Mouse (Mus musculus) large intestine, adult 2 months (tissue): Measurements from ENCODE around the gene Dab2. TPM values are rescaled to one million over a fixed set of nuclear protein-coding genes. Genes with fewer than 3 reads are reported as not detected.

Experiments
- DNase-seq: peaks from one replicate; pipeline ENCODE4 v3.0.0-alpha.2; 2012; ENCODE audit warnings: low read depth, low spot score
- WGBS: fragments of 180-500 bp; shearing (Covaris S2); methylation state at CpG from one replicate; pipeline ENCODE4 v1.1.7; 2018; 5-methylcytosine and 5-hydroxymethylcytosine counted together
- polyA plus RNA-seq: library from polyadenylated mRNA; depleted of rRNA; stranded (reverse); fragments of >200 nt; gene quantifications from 2 replicates; pipeline ENCODE4 v1.2.3, GENCODE M21; 2012; rRNA removed

The Dab2 gene
- polyA plus RNA-seq: 4.2 and 7.2 TPM in 2 replicates

- WGBS: 90% methylated on average over 3 of the region's 3 CpGs
- DNase-seq: no peak
These were observed at the start of gene Dab2 for GRCm38 (mm10) chr15:6299554-6299953. Gene Dab2 (plus strand): TSS chr15:6299788.

- no peak for DNase-seq
- WGBS: 85% methylated on average over 2 of the region's 2 CpGs
These were observed 46.1 kb upstream of the Dab2 start for GRCm38 (mm10) chr15:6253471-6253870.

GRCm38 (mm10) chr15:6254383-6254782, 45.2 kb upstream of the Dab2 start:
- no peak for DNase-seq
- 44% methylated on average over 2 of the region's 2 CpGs for WGBS

- DNase-seq: no peak
- WGBS: 81% methylated on average over 2 of the region's 2 CpGs
These were observed 42.5 kb upstream of the Dab2 start for GRCm38 (mm10) chr15:6257049-6257448.

- 35% methylated on average over 3 of the region's 3 CpGs for WGBS
- no peak for DNase-seq
These were observed 39.4 kb upstream of the Dab2 start for GRCm38 (mm10) chr15:6259957-6260740.

- no peak for DNase-seq
- WGBS: 43% methylated on average over 6 of the region's 6 CpGs
These were observed 38.7 kb upstream of the Dab2 start for GRCm38 (mm10) chr15:6260741-6261430.

GRCm38 (mm10) chr15:6267147-6267758, 32.3 kb upstream of the Dab2 start:
- no peak for DNase-seq
- WGBS: 25% methylated on average over 3 of the region's 3 CpGs

- no peak for DNase-seq
- 19% methylated on average over 11 of the region's 11 CpGs for WGBS
These were observed 20.8 kb upstream of the Dab2 start for GRCm38 (mm10) chr15:6278606-6279468.

GRCm38 (mm10) chr15:6280021-6280451, 19.6 kb upstream of the Dab2 start:
- WGBS: 78% methylated on average over 4 of the region's 4 CpGs
- DNase-seq: no peak

GRCm38 (mm10) chr15:6283249-6283648, 16.3 kb upstream of the Dab2 start:
- WGBS: 87% methylated on average over 9 of the region's 9 CpGs
- no peak for DNase-seq

GRCm38 (mm10) chr15:6296071-6296470, 3.5 kb upstream of the Dab2 start:
- 37% methylated on average over 2 of the region's 2 CpGs for WGBS

GRCm38 (mm10) chr15:6298726-6299125, 862 bp upstream of the Dab2 start:
- WGBS: 78% methylated on average over 3 of the region's 3 CpGs
- no peak for DNase-seq

More at GRCm38 (mm10) chr15:6296071-6296470, 3.5 kb upstream of the Dab2 start:
- DNase-seq: no peak

- no peak for DNase-seq
- WGBS: 78% methylated on average over 4 of the region's 4 CpGs
These were observed 2.6 kb downstream of the Dab2 start for GRCm38 (mm10) chr15:6302219-6302618.

- 83% methylated on average over 2 of the region's 2 CpGs for WGBS
- no peak for DNase-seq
These were observed 4.2 kb downstream of the Dab2 start for GRCm38 (mm10) chr15:6303822-6304221.

GRCm38 (mm10) chr15:6309633-6310032, 10.0 kb downstream of the Dab2 start:
- whole genome bisulfite sequencing: 49% methylated on average over 3 of the region's 3 CpGs

GRCm38 (mm10) chr15:6310417-6310816, 10.8 kb downstream of the Dab2 start:
- 79% methylated on average over 4 of the region's 4 CpGs for WGBS
- no peak for DNase-seq

More at GRCm38 (mm10) chr15:6309633-6310032, 10.0 kb downstream of the Dab2 start:
- DNase-seq: no peak

- no peak for DNase-seq
- 57% methylated on average over 3 of the region's 3 CpGs for WGBS
These were observed 12.8 kb downstream of the Dab2 start for GRCm38 (mm10) chr15:6312396-6312795.

GRCm38 (mm10) chr15:6319352-6319751, 19.8 kb downstream of the Dab2 start:
- 31% methylated on average over 6 of the region's 6 CpGs for WGBS
- DNase-seq: no peak

- WGBS: 15% methylated on average over 5 of the region's 5 CpGs
- DNase-seq: no peak
These were observed 20.9 kb downstream of the Dab2 start for GRCm38 (mm10) chr15:6320501-6320900.

- no peak for DNase-seq
These were observed 21.7 kb downstream of the Dab2 start for GRCm38 (mm10) chr15:6321263-6321662.

More at GRCm38 (mm10) chr15:6321263-6321662, 21.7 kb downstream of the Dab2 start:
- WGBS: 86% methylated on average over 4 of the region's 4 CpGs
